Mouse (Mus musculus) yolk sac, embryonic 10.5 days (tissue): ENCODE data around the gene Slc29a4.
A peak's percentile ranks its signal among the peaks of the same experiment; 100 is the strongest.

Experiments used
- DNase-seq: peaks from one replicate; pipeline ENCODE4 v3.0.0-alpha.2; 2017; ENCODE audit warnings: low spot score

Gene Slc29a4

GRCm38 (mm10) chr5:142739941-142740340, 47.6 kb downstream of the Slc29a4 start:
- DNase-seq, result no peak

- DNase-seq, result no peak
Measured at GRCm38 (mm10) chr5:142747026-142747629, 54.8 kb downstream of the Slc29a4 start.

- DNase-seq, result no peak
Measured at GRCm38 (mm10) chr5:142750173-142750572, 57.9 kb downstream of the Slc29a4 start.

DNA sequence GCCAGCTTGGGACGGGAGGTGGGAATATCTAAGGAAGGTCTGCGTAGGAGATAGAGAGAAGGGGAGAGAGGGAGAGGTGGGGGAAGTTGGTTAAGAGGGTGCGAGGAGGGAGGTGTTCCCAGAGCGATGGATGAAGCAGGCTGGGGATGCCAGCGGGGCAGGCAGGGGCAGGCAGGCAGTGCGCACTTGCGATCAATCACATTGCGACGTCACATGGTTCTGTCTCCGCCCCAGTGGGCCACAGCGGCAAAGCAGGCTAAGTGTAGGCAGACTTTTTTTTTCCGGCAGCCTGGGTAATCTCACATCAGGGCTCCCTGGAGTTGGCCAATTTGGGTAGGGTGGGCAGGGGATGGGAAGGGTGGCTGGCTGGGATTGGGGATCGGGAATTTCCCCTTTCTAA, 59.9 kb downstream of the Slc29a4 start:
- DNase-seq, result no peak

DNA sequence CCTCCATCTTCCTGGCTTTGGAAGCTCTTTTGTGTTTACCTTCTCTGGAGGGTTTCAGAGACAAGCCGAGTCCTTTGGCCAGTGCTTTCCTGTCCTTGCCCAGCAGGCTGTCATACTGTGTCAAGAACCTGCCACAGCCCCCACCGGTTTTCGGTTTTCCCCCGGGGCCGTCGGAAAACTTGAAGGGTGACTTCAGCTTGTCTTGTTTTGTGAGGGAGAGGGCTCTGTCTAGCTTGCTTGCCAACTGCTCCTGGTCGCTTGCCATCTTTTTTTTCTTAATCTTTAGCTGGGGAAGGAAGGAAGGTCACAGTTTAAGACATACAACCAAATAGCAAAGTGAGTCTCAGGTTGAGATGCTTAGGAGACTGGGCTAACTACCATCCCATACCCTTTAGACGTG, 67.5 kb downstream of the Slc29a4 start:
- DNase-seq, result no peak

DNA sequence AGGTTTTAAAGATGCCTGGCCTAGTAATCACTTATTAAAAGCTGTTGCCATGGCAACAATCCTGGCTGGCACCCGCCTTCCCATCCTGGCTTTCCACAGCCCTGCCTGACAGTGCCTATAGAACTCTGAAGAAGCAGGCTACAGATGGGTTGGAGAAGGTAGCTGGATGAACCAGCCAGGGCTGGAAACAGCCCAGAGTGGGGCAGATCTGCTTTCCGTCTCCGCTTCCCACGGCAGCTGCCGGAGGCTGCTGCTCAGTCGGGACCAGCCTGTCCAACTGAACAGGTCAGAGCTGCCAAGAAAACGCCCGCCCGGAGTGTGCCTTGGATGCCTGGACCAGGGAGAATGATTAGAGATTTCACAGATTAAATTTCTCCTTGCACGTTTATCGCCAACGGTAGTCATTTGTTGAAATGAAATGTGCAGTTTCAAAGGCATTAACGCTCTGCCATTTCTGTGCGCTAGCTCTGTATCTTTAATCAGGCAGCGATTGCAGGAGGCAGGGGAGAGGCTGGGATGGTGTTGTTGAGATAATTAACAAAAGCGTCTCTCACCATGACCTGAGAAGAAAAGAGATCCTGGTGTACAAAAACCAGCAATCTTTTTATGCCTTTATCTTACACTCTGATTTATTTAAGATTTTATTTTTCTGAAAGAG, 69.1 kb downstream of the Slc29a4 start:
- DNase-seq, result no peak

DNA sequence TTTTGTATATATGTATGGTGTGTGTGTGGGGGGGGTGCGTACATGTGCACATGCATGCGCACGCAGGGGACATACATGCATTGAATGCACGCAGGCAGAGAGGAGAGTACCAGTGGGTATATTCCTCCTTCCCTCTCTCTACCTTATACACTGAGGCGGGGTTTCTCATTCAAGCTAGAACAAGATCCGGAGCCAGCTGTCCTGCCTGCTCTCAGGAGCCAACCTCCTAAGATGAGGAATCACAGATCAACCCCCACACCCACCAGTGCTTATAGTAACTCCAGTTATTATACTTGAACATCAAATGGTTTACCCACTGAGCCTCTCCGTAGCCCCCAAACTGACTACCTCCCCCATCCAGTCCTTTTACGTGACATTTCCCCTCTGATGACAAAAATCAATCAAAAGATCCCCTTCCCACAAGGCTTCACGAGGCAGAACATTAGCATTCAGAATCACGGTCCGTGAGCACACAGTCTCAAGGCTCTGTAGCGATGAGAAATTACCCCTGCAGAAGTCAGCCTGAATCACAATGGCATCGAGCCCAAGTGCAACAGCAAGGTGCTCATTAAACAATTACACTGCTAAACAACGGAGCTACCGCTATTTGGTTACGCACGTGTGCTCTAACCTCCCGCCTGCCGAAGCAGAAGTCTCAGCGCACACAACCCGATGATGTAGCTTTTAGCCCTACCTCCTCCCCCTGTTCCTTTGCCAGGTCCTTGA, 69.9 kb downstream of the Slc29a4 start:
- DNase-seq, result no peak

DNA sequence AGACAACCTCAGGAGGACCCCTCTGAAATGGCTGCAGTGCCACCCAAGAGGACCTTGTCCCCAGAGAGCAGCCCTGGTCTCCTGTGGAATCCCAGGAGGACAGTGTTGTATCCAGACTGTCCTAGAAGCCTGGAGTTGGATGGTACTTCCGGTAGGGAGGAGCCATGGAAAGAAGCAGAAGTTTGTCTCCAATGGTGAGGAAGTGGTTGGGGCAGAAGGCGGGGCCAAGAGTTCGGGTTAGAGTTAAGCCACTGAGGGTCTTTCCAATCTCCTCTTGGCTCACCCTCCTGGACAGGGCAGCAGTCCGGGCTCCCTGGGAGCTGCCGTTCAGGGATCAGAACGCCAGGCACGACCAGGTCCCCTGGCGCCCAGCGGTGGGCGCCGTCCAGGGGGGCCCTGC, 72.0 kb downstream of the Slc29a4 start:
- no peak for DNase-seq

DNA sequence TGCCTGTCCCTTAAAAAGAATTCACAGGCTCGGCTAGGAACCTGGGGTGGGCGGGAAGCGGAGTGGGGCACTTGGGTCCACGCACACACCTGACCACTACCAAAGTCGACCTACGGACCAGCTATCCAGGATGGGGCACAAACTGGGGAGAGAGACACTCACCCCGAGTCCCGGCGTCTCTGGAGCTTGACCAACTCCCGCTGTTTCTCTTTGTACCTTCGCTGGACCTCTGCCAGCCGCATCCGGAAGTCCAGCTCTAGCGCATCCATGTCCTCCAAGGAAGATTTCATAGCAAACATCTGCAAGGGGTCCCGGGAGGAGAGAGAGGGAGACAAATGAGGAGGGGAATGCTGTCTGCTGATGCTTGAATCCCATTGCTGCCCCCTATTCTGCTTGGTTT, 72.6 kb downstream of the Slc29a4 start:
- no peak for DNase-seq

DNA sequence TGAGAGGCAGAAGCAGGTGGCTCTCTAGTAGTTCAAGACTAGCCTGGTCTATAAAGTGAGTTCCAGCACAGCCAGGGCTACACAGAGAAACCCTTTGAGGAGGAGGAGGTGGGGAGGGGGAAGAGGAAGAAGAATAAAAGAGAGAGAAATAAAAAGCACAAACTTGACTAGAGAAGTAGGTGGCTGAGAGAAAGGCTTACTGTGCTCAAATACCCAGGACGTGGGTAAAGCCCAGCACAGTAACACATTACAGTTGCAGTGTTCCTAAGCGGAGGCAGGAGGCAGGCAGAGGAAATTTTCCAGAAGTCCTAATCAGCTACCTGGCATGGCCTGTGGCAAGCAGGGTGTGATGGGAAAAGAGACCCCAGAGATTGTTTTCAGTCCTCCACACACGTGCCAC, 74.4 kb downstream of the Slc29a4 start:
- DNase-seq, result no peak

- DNase-seq, result peak; percentile 61
Measured at GRCm38 (mm10) chr5:142767937-142768336, 75.6 kb downstream of the Slc29a4 start.

DNA sequence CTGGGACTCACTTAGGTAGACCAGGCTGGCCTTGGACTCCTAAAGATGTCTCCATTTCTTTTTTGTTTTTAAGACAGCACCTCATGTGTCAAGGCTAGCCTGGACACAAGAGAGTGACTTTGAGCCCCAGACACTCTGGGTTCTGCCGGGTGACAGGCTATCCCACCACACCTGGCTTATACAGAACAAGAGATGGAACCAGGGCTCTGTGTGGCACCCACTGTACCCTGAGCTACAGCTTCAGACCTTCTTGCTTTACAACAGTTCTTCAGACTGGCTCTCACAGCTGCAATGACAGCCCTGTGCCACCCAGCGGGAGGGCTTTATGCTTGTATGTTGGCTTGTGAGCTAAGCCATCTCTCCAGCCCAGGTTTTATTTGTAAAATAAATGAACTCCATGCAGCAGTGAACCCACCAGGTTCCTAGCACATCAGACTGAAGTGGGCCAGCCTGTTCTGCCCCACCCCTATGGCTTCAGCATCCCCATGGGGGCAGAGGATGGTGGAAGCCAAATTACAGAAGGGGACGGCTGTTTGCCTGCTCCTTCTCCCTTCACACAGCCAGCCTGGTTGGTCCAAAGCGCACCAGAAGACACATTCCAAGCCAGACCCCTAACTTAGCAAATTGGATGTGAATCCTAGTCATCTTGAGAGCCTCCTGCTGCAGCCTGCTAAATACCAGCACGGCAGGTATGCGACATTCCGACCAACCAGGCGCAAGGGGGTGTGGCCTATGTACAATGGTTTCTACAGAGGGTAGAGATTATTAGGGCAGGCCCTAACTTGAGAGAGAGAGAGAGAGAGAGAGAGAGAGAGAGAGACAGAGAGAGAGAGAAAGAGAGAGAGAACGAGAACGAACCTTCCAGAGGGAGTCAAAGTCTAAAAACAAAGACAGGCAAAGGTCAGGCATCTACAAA, 76.3 kb downstream of the Slc29a4 start:
- peak; percentile 75 for DNase-seq

- DNase-seq, result peak; percentile 77
Measured at GRCm38 (mm10) chr5:142769641-142770040, 77.3 kb downstream of the Slc29a4 start.

- DNase-seq, result peak; percentile 41
Measured at GRCm38 (mm10) chr5:142771034-142771433, 78.7 kb downstream of the Slc29a4 start.

DNA sequence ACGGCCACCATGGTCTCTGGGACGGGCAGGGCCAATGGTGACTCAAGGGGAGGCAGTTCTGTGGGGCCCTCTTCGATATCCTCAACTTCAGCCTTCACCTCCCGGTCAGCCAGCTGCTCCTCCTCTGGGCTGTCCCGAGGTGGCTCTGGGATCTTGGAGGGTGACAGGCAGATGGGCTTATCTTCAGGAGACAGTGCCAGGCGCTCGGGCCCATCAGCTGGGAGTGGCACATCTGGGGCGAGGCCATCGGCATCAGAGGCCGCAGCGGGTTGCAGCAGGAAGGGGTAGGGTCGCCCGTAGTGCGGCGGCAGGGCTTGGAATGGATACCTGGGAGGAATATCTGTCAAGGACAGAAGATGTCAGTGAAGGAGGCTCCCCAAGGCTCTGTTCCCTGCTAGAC, 79.7 kb downstream of the Slc29a4 start:
- no peak for DNase-seq
